Mouse (Mus musculus) liver, postnatal 0 days (tissue): ENCODE data around the gene Ppa1.

ENCODE experiments used
- CTCF ChIP-seq: sonication (generic); IDR thresholded peaks from 2 replicates; pipeline ENCODE4 v1.5.1; 2016; ENCODE audit warnings: antibody characterized with exemption, low read depth
- EP300 ChIP-seq: IDR thresholded peaks from 2 replicates; pipeline ENCODE4 v1.6.1; 2016; ENCODE audit warnings: antibody characterized with exemption, low read depth, mild to moderate bottlenecking

DNA sequence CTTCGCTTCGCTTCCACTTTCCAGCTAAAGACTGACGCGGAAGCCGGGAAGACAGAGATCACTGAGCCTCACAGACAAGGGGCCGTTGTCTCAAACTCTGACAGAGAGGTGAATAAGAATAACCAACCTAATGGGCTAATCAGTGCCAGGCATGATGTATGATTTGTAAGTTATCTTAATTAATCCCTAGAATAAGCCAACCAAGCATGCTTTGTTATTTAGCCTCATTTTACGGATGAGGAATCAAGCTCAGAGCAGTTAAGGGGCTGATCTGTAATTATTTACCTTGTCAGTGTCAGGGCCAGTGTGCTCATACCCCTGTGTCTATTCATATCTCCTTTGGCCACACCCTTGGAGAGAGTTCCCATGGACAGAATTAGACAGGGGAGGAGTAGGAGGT lies 34.0 kb upstream of the Ppa1 start:
- TF ChIP-seq CTCF (no peak), EP300 (no peak)
